Mouse (Mus musculus) forebrain, embryonic 14.5 days (tissue): ENCODE results near the gene Hectd4. TPM values are rescaled to one million over a fixed set of nuclear protein-coding genes. Genes with fewer than 3 reads are reported as not detected.

ENCODE experiments used
- ATAC-seq: fragments of 200-750 bp; cut with Nextera tagmentation; 2 replicates; pipeline ENCODE4 v1.8.0; 2017; ENCODE audit warnings: mild to moderate bottlenecking, moderate library complexity
- DNase-seq: peaks from one replicate; pipeline ENCODE4 v3.0.0-alpha.2; 2015; ENCODE audit warnings: low spot score
- H3K27ac ChIP-seq: fragments of 300-500 bp; sonication (generic); 2 replicates; pipeline ENCODE4 v1.5.1; 2014; ENCODE audit warnings: low read depth, mild to moderate bottlenecking, control low read depth, low read length, moderate library complexity
- H3K27me3 ChIP-seq: fragments of 300-500 bp; sonication (generic); replicated peaks from 2 replicates; pipeline ENCODE4 v1.6.1; 2014; ENCODE audit warnings: low read length, control low read depth, mixed read lengths; ENCODE audit not compliant: control insufficient read depth, insufficient read depth
- H3K36me3 ChIP-seq: fragments of 300-500 bp; sonication (generic); 2 replicates; pipeline ENCODE4 v1.6.1; 2014; ENCODE audit warnings: low read length, control low read depth; ENCODE audit not compliant: control insufficient read depth, insufficient read depth
- H3K4me1 ChIP-seq: fragments of 300-500 bp; sonication (generic); 2 replicates; pipeline ENCODE4 v1.6.1; 2014; ENCODE audit warnings: antibody characterized with exemption, low read length, control low read depth; ENCODE audit not compliant: control insufficient read depth, insufficient read depth
- H3K4me2 ChIP-seq: fragments of 300-500 bp; sonication (generic); 2 replicates; pipeline ENCODE4 v1.6.1; 2014; ENCODE audit warnings: mild to moderate bottlenecking, control low read depth, low read length
- H3K4me3 ChIP-seq: fragments of 300-500 bp; sonication (generic); 2 replicates; pipeline ENCODE4 v1.5.1; 2014; ENCODE audit warnings: low read depth, low read length, control low read depth
- H3K9ac ChIP-seq: fragments of 300-500 bp; sonication (generic); 2 replicates; pipeline ENCODE4 v1.6.1; 2014; ENCODE audit warnings: mild to moderate bottlenecking, low read length, control low read depth, moderate library complexity
- H3K9me3 ChIP-seq: fragments of 300-500 bp; sonication (generic); replicated peaks from 2 replicates; pipeline ENCODE4 v1.6.1; 2016; ENCODE audit warnings: low read length, control low read depth, mixed read lengths; ENCODE audit not compliant: control insufficient read depth
- whole genome bisulfite sequencing: fragments of 180-500 bp; shearing (Covaris S2); extraction: QIAGEN DNeasy Blood & Tissue Kit; methylation state at CpG from one replicate; pipeline ENCODE4 v1.1.7; 2014; 5-methylcytosine and 5-hydroxymethylcytosine counted together
- polyA plus RNA-seq: library from polyadenylated mRNA; unstranded; fragments of >200 nt; fragmentation: Nextera tagmentation; extraction: Ambion mirVana; gene quantifications from 2 replicates; pipeline ENCODE4 v1.2.1, GENCODE M21; 2014

The Hectd4 gene
- polyA plus RNA-seq, 1 experiment from 2014 or later: 15.8 TPM

DNA sequence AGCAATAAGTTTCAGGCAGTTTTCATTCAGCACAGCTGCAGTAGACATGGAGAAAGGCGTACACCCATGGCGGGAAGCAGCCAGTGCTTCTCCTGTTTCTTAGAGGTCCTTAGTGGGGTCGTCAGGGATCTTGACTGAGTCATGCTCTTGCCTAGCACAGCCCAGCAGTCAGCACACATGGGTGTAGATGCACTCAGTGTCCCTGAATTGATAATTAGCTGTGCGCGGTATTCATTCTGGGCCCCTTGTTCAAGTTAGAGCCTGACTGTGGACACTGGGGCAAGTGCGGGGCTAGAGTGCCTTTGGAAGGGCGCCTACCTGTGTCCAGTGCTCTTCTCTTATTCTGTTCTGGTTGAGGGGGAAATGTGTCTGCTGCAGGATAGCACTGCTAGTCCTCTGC, 25.2 kb downstream of the Hectd4 start:
- DNase-seq (no peak), ATAC-seq (no peak)
- Histone ChIP-seq H3K9ac (no peak overlapping the region), H3K27ac (no peak overlapping the region), H3K4me3 (no peak overlapping the region), H3K4me2 (no peak overlapping the region), H3K4me1 (no peaks in the 10 kb centered on the region; the same call in 1 of the 2 replicates), H3K9me3 (no peaks in the 10 kb centered on the region), H3K27me3 (no peaks in the 10 kb centered on the region), H3K36me3 (no peaks in the 10 kb centered on the region)
- 87% methylated on average over 7 of the region's 7 CpGs for WGBS

DNA sequence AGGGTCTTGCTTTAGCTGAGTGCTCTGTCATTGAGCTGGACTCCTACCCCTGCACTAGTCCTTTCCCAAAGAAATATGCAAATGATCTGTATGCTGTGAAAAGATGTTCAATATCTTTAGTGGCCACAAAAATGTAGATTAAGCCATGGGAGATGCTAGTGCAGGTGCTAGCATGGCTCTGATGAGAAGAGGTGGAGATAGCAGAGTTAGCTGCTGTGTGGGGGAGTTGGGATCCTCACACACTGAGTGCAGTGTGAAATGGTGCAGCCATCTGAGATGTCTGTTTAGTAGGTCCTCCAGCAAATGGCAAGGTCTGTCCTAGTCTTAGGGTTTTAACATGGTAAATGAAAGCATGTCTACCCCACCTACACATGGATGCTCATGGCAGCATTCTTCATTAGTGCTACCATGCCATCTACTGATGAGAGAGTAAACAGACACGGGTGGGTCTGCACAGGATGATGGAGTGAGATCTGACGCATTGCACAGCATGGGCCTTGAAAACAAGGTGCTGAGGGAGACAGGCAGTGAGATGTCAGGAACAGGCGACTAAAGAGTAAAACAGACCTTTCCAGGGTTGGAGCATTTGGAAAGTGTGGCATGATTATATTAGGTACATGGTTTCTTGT, 28.9 kb downstream of the Hectd4 start:
- ATAC-seq: no peak
- no peak overlapping the region for H3K9ac ChIP-seq
- H3K4me2 ChIP-seq: no peak overlapping the region
- H3K27ac ChIP-seq: no peak overlapping the region
- no peaks in the 10 kb centered on the region for H3K9me3 ChIP-seq
- peaks cover 2% of the 10 kb centered on the region for H3K36me3 ChIP-seq
- no peaks in the 10 kb centered on the region; the same call in 1 of the 2 replicates for H3K4me1 ChIP-seq
- no peaks in the 10 kb centered on the region for H3K27me3 ChIP-seq
- WGBS: 80% methylated on average over 3 of the region's 3 CpGs
- no peak for DNase-seq
- no peak overlapping the region for H3K4me3 ChIP-seq

DNA sequence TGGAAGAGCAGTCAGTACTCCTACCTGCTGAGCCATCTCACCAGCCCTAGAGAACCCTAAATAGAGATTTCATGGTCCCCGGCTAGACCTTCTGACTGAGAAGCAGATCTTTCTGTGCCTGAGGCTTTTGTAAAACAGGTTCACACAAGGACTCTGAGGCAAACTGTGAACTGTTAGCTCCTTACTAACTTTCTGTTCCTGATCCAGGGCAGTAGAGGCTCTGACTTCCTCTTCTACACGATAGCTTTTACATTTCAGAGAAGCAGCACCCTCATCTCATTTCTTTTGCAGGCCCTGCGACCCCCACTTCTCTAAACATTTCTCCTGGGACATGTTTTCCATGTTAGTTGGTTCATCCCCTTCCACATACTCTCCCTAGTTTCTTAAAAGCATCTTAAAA, 29.7 kb downstream of the Hectd4 start:
- Histone ChIP-seq H3K9me3 (no peaks in the 10 kb centered on the region), H3K27me3 (no peaks in the 10 kb centered on the region), H3K4me3 (no peak overlapping the region), H3K4me1 (no peaks in the 10 kb centered on the region; the same call in 1 of the 2 replicates), H3K27ac (no peak overlapping the region), H3K36me3 (peaks cover 8% of the 10 kb centered on the region), H3K4me2 (no peak overlapping the region), H3K9ac (no peak overlapping the region)
- DNase-seq: no peak
- ATAC-seq: no peak
- 93% methylated on average over 3 of the region's 3 CpGs for WGBS

DNA sequence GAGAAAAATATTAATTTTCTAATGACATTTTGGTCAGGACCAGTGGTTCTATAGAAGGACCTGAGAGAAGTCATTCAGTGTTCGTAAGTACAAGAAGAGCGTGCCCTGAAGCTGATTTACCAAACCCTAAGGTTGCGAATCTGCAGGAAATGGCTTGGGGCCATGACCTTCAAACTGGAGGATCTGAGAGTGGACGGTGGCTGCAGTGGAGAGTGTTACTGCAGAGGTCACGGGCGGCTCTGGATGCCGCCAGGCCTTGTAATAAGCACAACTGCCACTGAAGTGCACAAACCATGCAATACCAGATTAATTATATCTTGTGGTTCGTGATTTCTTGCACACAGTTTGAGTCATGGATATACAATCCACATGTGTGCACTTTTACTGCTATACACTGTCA, 31.8 kb downstream of the Hectd4 start:
- WGBS: 85% methylated on average over 8 of the region's 8 CpGs
- no peaks in the 10 kb centered on the region for H3K4me1 ChIP-seq
- no peak for ATAC-seq
- no peak overlapping the region for H3K9ac ChIP-seq
- H3K4me2 ChIP-seq: no peak overlapping the region
- no peaks in the 10 kb centered on the region for H3K27me3 ChIP-seq
- H3K27ac ChIP-seq: no peak overlapping the region
- no peaks in the 10 kb centered on the region for H3K9me3 ChIP-seq
- DNase-seq: no peak
- H3K36me3 ChIP-seq: peaks cover 23% of the 10 kb centered on the region
- no peak overlapping the region for H3K4me3 ChIP-seq

DNA sequence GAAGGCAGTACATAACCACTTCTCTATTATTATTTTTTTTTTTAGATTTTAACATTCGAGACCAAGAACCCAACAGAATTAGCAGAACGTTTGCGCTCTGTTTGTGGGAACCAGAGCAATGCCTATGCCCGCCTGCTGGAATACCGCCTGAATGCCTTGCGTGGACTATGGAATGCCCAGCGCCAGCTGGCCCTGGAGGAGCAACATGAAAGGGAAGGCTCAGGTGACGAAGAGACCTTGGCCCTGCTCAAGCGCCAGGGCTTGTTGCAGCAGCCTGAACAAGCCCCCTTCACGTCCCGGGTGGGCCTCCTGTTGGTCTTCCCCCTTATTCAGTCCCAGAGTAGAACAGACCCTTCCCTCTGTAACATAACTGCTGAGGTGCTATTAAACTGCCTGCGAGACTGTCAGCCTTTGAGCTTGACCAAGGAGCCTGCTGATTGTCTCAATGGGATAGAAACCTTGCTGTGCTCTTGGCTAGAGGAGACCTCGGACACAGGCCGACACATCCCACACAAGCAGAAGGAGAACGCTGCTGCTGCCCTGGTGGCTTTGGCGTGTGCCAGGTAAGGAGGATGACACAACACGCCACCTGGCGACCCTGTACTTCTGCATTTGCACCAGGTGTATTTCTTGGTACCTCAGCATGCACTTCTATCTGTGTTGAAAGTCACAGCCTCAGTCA, 33.9 kb downstream of the Hectd4 start:
- no peak overlapping the region for H3K9ac ChIP-seq
- H3K9me3 ChIP-seq: no peaks in the 10 kb centered on the region
- 88% methylated on average over 18 of the region's 18 CpGs for WGBS
- no peaks in the 10 kb centered on the region for H3K4me1 ChIP-seq
- no peak for ATAC-seq
- no peak for DNase-seq
- no peaks in the 10 kb centered on the region for H3K27me3 ChIP-seq
- no peak overlapping the region for H3K27ac ChIP-seq
- H3K36me3 ChIP-seq: peaks cover 29% of the 10 kb centered on the region
- no peak overlapping the region for H3K4me3 ChIP-seq
- no peak overlapping the region for H3K4me2 ChIP-seq

DNA sequence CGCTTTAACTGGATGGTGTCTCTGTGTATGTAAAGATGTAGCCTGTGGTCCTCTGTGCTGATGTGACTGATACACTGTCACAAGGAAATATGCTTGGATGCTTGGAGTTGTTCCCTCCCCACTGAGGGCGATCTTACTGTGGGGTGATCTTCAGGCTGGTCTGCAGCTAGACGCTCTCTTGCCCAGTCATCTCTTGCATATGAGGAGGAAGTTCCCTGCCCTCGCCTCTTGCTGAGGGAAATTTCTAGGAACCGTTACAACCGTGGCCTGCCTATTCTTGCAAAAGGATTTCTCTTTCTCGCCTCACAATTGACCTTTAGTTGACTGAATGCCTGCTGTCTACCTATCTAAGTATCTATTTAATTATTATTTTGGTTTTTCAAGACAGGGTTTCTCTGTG, 35.0 kb downstream of the Hectd4 start:
- no peak for DNase-seq
- H3K4me1 ChIP-seq: no peaks in the 10 kb centered on the region
- H3K9ac ChIP-seq: no peak overlapping the region
- WGBS: 90% methylated on average over 7 of the region's 7 CpGs
- H3K27me3 ChIP-seq: no peaks in the 10 kb centered on the region
- peaks cover 36% of the 10 kb centered on the region for H3K36me3 ChIP-seq
- no peak overlapping the region for H3K4me2 ChIP-seq
- H3K4me3 ChIP-seq: no peak overlapping the region
- ATAC-seq: no peak
- H3K9me3 ChIP-seq: no peaks in the 10 kb centered on the region
- H3K27ac ChIP-seq: no peak overlapping the region

DNA sequence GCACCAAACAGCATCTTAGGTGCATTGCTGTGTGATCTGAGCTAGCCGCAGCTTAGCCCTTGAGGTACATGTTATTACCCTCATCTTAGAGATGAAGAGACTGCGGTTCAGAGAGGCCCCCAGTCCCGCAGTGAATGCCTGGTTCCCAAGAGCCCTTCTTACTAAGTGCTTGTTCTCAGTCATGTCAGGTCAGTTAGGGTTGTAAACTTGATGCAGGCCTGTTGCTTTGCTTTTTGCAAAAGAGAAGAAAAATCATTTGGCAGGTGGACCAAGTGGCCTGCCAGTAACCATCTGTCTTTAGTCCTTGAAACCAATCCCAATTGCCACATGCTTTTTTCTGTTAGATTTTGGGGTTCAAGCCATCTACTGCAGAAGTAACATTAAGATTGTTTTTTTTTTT, 41.8 kb downstream of the Hectd4 start:
- DNase-seq: no peak
- H3K4me2 ChIP-seq: no peak overlapping the region
- H3K4me3 ChIP-seq: no peak overlapping the region
- H3K9me3 ChIP-seq: no peaks in the 10 kb centered on the region
- no peaks in the 10 kb centered on the region for H3K27me3 ChIP-seq
- H3K4me1 ChIP-seq: no peaks in the 10 kb centered on the region
- H3K36me3 ChIP-seq: peaks cover 48% of the 10 kb centered on the region
- no peak overlapping the region for H3K27ac ChIP-seq
- WGBS: 94% methylated on average over 3 of the region's 3 CpGs
- no peak overlapping the region for H3K9ac ChIP-seq
- ATAC-seq: no peak

DNA sequence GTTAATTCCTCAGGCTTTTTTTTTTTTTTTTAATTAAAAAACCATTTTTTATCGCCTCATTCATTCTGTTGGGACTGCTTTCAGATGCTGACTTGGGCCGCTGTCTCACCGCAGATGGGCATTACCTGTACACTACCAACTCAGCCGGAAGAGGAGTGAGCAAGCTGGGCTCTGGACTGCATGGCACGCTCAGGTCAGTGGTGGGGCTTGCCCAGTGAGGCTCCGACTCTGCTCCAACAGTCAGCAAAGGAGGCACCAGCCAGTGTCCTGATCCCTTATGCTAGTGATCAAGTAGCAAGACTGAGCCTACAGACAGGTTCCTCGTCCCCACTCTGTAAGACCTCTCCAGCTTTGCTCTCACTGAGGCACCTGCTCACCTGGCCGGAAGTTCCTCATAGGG, 42.4 kb downstream of the Hectd4 start:
- Histone ChIP-seq H3K4me3 (no peak overlapping the region), H3K9ac (no peak overlapping the region), H3K27me3 (no peaks in the 10 kb centered on the region), H3K36me3 (peaks cover 44% of the 10 kb centered on the region), H3K4me2 (no peak overlapping the region), H3K9me3 (no peaks in the 10 kb centered on the region), H3K27ac (no peak overlapping the region), H3K4me1 (no peaks in the 10 kb centered on the region)
- no peak for ATAC-seq
- no peak for DNase-seq
- WGBS: 91% methylated on average over 8 of the region's 8 CpGs

DNA sequence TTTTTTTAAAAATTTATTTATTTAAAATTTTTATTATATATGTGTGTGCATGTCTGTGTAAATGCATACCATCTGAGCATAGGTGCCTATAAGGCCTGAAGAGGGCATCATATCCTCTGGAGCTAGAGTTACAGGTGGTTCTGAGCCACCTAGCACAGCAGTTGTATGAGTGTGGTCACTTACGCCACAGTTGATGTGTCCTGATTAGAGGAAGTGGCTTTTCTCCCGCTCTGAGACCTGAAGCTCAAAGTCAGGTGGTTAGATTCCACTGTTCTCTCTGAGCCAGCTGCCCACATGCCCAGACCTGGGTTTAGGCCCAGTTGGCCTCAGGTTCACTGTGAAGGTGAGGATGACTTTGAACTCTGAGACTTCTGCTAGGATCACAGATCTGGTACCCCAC, 44.6 kb downstream of the Hectd4 start:
- H3K4me2 ChIP-seq: no peak overlapping the region
- H3K36me3 ChIP-seq: peaks cover 55% of the 10 kb centered on the region
- no peaks in the 10 kb centered on the region for H3K9me3 ChIP-seq
- H3K27me3 ChIP-seq: no peaks in the 10 kb centered on the region
- H3K4me1 ChIP-seq: no peaks in the 10 kb centered on the region
- ATAC-seq (no peak), DNase-seq (no peak)
- H3K9ac ChIP-seq: no peak overlapping the region
- H3K4me3 ChIP-seq: no peak overlapping the region
- no peak overlapping the region for H3K27ac ChIP-seq
- WGBS: 94% methylated on average over 2 of the region's 2 CpGs
